Mouse (Mus musculus): ENCODE results near the gene Znhit6. TPM values are rescaled to one million over a fixed set of nuclear protein-coding genes. Genes with fewer than 3 reads are reported as not detected.

The Znhit6 gene
- total RNA-seq, 4 experiments from 2014 or later = 12.3 to 18.3 (median 13.4) TPM

DNA sequence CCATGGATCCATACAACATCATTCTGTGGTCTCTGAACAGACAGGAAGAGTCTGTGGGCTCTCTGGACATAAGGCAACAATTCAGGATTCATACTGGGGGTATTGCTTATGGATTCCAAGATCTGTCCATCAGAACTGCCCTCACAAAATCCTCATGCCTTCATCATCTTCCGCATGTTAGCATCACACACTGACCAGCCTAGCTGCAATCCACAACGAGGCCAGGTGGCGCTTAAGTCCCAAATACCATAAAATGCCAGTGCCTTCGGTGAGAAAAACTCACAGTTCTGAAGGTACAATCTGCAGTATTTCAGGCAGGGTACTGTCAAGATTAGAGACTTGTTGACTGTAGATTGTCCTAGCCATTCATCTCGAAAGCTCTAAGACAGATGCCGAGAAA is 69.5 kb downstream of the Znhit6 start:
- no peak for DNase-seq (ENCODE audit: low spot score)

GRCm38 (mm10) chr3:145646009-145646408 is 70.0 kb downstream of the Znhit6 start:
- no peak for DNase-seq (ENCODE audit: low spot score)

- no peak for DNase-seq (ENCODE audit: low spot score)
These were observed 70.7 kb downstream of the Znhit6 start for GRCm38 (mm10) chr3:145646666-145647065.

- DNase-seq (ENCODE audit: low spot score) = no peak
These were observed 71.4 kb downstream of the Znhit6 start for GRCm38 (mm10) chr3:145647416-145647815.

GRCm38 (mm10) chr3:145648097-145648931 is 72.3 kb downstream of the Znhit6 start:
- DNase-seq (ENCODE audit: low spot score) = no peak

GRCm38 (mm10) chr3:145648991-145649851 is 73.2 kb downstream of the Znhit6 start:
- DNase-seq (ENCODE audit: low spot score) = peak; percentile 71

GRCm38 (mm10) chr3:145649852-145650202 is 73.8 kb downstream of the Znhit6 start, which contains the start of gene Ccn1:
Ccn1 (minus strand) TSS chr3:145649981.
- DNase-seq (ENCODE audit: low spot score) = peak; percentile 93

- DNase-seq (ENCODE audit: low spot score) = peak; percentile 86
These were observed 74.5 kb downstream of the Znhit6 start for GRCm38 (mm10) chr3:145650298-145651011.

- peak; percentile 68 for DNase-seq (ENCODE audit: low spot score)
These were observed 75.3 kb downstream of the Znhit6 start for GRCm38 (mm10) chr3:145651029-145651977.

- no peak for DNase-seq (ENCODE audit: low spot score)
These were observed 75.9 kb downstream of the Znhit6 start for GRCm38 (mm10) chr3:145651978-145652321.

- peak; percentile 57 for DNase-seq (ENCODE audit: low spot score)
These were observed 76.5 kb downstream of the Znhit6 start for GRCm38 (mm10) chr3:145652322-145653131.

DNA sequence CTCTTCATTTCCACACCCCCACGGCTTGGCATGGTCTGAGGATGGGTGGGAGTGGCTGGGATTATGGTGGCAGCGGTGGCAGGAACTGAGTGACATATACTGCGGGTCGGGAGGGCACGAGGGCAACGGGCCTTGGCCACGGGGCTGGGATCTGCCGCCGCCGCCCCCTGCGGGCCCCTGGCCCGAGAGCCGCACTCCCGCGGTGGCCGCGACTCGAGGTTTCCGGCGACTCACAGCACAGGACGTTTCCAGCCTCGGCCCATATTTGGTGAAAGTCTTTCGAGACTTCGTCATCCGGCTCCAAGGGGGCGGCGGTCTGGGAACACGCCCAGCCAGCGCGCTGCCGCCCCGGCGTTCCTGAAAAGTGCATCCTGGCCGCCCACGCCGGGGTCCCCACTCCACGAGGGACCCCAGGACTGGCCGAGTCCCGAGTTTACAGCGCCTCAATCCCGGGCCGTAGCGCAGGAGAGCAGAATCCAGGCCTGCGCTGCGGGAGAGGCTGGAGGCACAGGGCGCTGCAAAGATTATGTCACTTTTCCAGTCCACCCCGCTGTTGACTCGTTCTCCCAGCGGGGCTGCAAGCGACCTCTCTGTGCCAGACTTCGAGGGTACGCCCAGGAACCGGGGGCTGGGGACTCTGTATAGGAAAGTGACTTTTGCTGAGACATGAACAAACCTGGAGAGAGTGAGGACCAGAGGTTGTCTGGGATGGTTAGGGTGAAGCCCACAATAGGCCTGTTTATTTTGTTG is 77.4 kb downstream of the Znhit6 start:
- DNase-seq (ENCODE audit: low spot score) = peak; percentile 86

DNA sequence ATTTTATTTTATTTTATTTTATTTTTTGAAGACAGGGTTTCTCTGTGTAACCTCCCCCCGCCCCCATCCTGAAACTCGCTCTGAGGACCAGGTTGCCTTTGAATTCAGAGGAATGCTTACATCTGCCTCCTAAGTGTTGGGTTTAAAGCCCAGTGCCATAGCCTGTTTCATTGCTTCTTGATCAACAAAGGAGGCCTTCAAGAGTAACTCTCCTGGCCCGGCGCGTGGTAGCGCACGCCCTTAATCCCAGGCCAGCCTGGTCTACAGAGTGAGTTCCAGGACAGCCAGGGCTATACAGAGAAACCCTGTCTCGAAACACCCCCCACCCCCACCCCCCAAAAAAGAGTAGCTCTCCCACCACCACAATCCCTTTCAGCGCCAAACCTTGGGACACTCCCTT is 78.0 kb downstream of the Znhit6 start:
- no peak for DNase-seq (ENCODE audit: low spot score)

Other genes starting within 250 kb of the Znhit6 start
- gene Ccn1, start 73.8 kb downstream of the Znhit6 start, total RNA-seq (2022) = 10 to 100 TPM; 53.0 to 86.1 (median 71.0) TPM
- 1 to 10 TPM; 6.3 to 9.3 (median 7.5) TPM for gene Ddah1, start 182.5 kb downstream of the Znhit6 start, total RNA-seq (2022)